Comparison of ENCODE assay signal across 8 mouse cellular contexts in the genomic region with DNA sequence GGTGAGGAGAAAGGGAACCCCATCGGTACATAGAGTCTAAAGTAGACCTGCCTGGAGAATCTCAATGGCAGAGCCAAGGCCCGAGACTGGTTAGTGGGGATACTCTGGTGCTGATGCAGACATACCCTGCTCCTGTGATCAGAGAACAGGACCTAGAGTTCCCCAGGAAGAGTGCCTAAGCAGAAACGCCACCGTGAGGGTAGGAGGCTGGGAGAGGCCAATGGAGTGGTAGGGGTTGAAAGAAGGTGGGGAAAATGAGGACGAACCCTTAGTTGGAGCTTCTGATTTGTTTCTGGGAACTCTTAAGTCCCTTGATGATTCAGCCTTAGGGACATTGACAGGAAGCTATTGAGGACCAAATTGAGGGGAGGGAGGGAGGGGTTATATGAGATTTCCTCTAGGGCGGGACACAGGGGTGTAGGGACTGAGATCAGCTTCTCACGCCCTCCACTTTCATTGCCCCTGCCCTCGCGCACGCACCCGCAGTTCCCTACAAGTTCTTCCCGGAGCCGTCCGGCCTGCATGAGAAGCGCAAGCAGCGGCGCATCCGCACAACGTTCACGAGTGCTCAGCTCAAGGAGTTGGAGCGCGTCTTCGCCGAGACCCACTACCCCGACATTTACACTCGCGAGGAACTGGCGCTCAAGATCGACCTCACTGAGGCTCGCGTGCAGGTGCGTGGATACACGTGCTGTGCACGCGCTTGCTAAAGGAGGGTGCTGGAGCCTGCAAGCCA. TPM values are rescaled to one million over a fixed set of nuclear protein-coding genes. Genes with fewer than 3 reads are reported as not detected.
DNase-seq lines count a peak whose midpoint lies in the region; ATAC-seq and TF ChIP-seq lines count a peak whose summit lies in the region.

No protein-coding gene starts in this region.

- no peak overlapping the region for H3K4me3 ChIP-seq in thymus, adult 2 months (ENCODE audit: control insufficient read depth, insufficient read depth, low read length)
- H3K4me3 ChIP-seq in limb, embryonic 15.5 days: peak overlapping the region; percentile 46
- peak overlapping the region; percentile 51 for H3K4me3 ChIP-seq in stomach, embryonic 16.5 days (replicated peaks; ENCODE audit: low read length)

- no peak for TF ChIP-seq POLR2A in thymus, adult 2 months (IDR thresholded peaks at IDR 0.05; ENCODE audit: control insufficient read depth, extremely low read depth, insufficient read depth, low read length, poor library complexity)

- H3K9ac ChIP-seq in limb, embryonic 15.5 days: no peak overlapping the region
- H3K9ac ChIP-seq in stomach, embryonic 16.5 days (ENCODE audit: low read length): peak overlapping the region; percentile 49; the same call in 1 of the 2 replicates

- TF ChIP-seq CTCF in thymus, adult 2 months (IDR thresholded peaks at IDR 0.05; ENCODE audit: borderline replicate concordance, control insufficient read depth, extremely low read depth, insufficient read depth, low read length, poor library complexity): no peak

- H3K9me3 ChIP-seq in limb, embryonic 15.5 days: no peaks in the 10 kb centered on the region
- no peaks in the 10 kb centered on the region for H3K9me3 ChIP-seq in stomach, embryonic 16.5 days (replicated peaks; ENCODE audit: control insufficient read depth, low read length)

- no peak overlapping the region for H3K27ac ChIP-seq in thymus, adult 2 months (ENCODE audit: control insufficient read depth, insufficient read depth, low read length)
- no peak overlapping the region for H3K27ac ChIP-seq in limb, embryonic 15.5 days
- H3K27ac ChIP-seq in stomach, embryonic 16.5 days (ENCODE audit: low read length): no peak overlapping the region

- intact Hi-C loops in left cerebral cortex, postnatal 14 days (cut with DNase I): no loop called here

- H3K4me2 ChIP-seq in limb, embryonic 15.5 days: peak overlapping the region; percentile 95
- H3K4me2 ChIP-seq in stomach, embryonic 16.5 days (ENCODE audit: low read depth, low read length): peak overlapping the region; percentile 98

- peaks cover 13% of the 10 kb centered on the region for H3K4me1 ChIP-seq in thymus, adult 2 months (replicated peaks; ENCODE audit: control insufficient read depth, insufficient read depth, low read length)
- H3K4me1 ChIP-seq in limb, embryonic 15.5 days: peaks cover 43% of the 10 kb centered on the region
- peaks cover 20% of the 10 kb centered on the region for H3K4me1 ChIP-seq in stomach, embryonic 16.5 days (ENCODE audit: control insufficient read depth, insufficient read depth, low read length)

- ATAC-seq in CD4-positive, CD25-positive, alpha-beta regulatory T cell, adult 4 months: no peak
- ATAC-seq in limb, embryonic 15.5 days (ENCODE audit: insufficient number of reproducible peaks, low FRiP score, low TSS enrichment, low read depth): no peak
- no peak for ATAC-seq in stomach, embryonic 16.5 days (ENCODE audit: insufficient read depth, low FRiP score)

- peak; percentile 51 for DNase-seq in CD4-positive, CD25-positive, alpha-beta regulatory T cell, adult 2 months (ENCODE audit: low read depth, low spot score)
- peak; percentile 12 for DNase-seq in thymus, postnatal 25 days
- no peak for DNase-seq in thymus, adult 2 months
- DNase-seq in left cerebral cortex, postnatal 14 days (ENCODE audit: low spot score in 2 of 2): no peak
- DNase-seq in ovary, postnatal 36 days (ENCODE audit: low spot score): no peak

- no peaks in the 10 kb centered on the region for H3K36me3 ChIP-seq in thymus, adult 2 months (ENCODE audit: control insufficient read depth, insufficient read depth, low read length)
- H3K36me3 ChIP-seq in limb, embryonic 15.5 days: peaks cover 24% of the 10 kb centered on the region
- H3K36me3 ChIP-seq in stomach, embryonic 16.5 days (ENCODE audit: control insufficient read depth, insufficient read depth, low read length): peaks cover 8% of the 10 kb centered on the region

- 4% methylated on average over 35 of the region's 35 CpGs for WGBS in thymus, adult 2 months
- WGBS in limb, embryonic 15.5 days: 3% methylated on average over 35 of the region's 35 CpGs
- 4% methylated on average over 35 of the region's 35 CpGs for WGBS in stomach, embryonic 16.5 days

- peaks cover 31% of the 10 kb centered on the region for H3K27me3 ChIP-seq in thymus, adult 2 months (ENCODE audit: control insufficient read depth, insufficient read depth, low read length)
- H3K27me3 ChIP-seq in limb, embryonic 15.5 days: peaks cover 76% of the 10 kb centered on the region
- H3K27me3 ChIP-seq in stomach, embryonic 16.5 days (ENCODE audit: control insufficient read depth, insufficient read depth, low read length): peaks cover 55% of the 10 kb centered on the region

RNA-seq across cellular contexts. Expression of a gene that starts 2.4 kb away (rescaled TPM):
- polyA plus RNA-seq in CD4-positive, CD25-positive, alpha-beta regulatory T cell, adult 4 months (2017; shearing (Covaris generic)): not detected
- polyA plus RNA-seq in thymus, adult 2 months (2012; rRNA removed): 0.14 TPM in 1 of 2 replicates, not detected in the other
- 0.14 and 0.23 TPM in 2 replicates for polyA plus RNA-seq in limb, embryonic 15.5 days (2015; fragmentation: Nextera tagmentation; extraction: Ambion mirVana)
- polyA plus RNA-seq in stomach, embryonic 16.5 days (2015; fragmentation: Nextera tagmentation; extraction: Ambion mirVana): 2.0 and 2.6 TPM in 2 replicates
- not detected for total RNA-seq in left cerebral cortex, postnatal 14 days (2021)

RNA-seq across cellular contexts. Expression of a gene that starts 17.6 kb away (rescaled TPM):
- 1 to 10 TPM; 1.2 to 2.8 TPM for polyA plus RNA-seq in CD4-positive, CD25-positive, alpha-beta regulatory T cell, adult 4 months (2017; shearing (Covaris generic))
- 30.4 and 30.6 TPM in 2 replicates for polyA plus RNA-seq in thymus, adult 2 months (2012; rRNA removed)
- polyA plus RNA-seq in limb, embryonic 15.5 days (2015; fragmentation: Nextera tagmentation; extraction: Ambion mirVana): 49.4 and 56.6 TPM in 2 replicates
- polyA plus RNA-seq in stomach, embryonic 16.5 days (2015; fragmentation: Nextera tagmentation; extraction: Ambion mirVana): 27.8 and 34.1 TPM in 2 replicates
- total RNA-seq in left cerebral cortex, postnatal 14 days (2021): 10 to 100 TPM; 23.0 to 27.3 TPM

RNA-seq across cellular contexts. Expression of a gene that starts 36.5 kb away (rescaled TPM):
- polyA plus RNA-seq in CD4-positive, CD25-positive, alpha-beta regulatory T cell, adult 4 months (2017; shearing (Covaris generic)): not detected
- polyA plus RNA-seq in thymus, adult 2 months (2012; rRNA removed): 6.4 and 9.3 TPM in 2 replicates
- polyA plus RNA-seq in limb, embryonic 15.5 days (2015; fragmentation: Nextera tagmentation; extraction: Ambion mirVana): 3.8 and 5.6 TPM in 2 replicates
- 1.8 and 2.0 TPM in 2 replicates for polyA plus RNA-seq in stomach, embryonic 16.5 days (2015; fragmentation: Nextera tagmentation; extraction: Ambion mirVana)
- under 1 TPM; 0.76 to 0.83 TPM for total RNA-seq in left cerebral cortex, postnatal 14 days (2021)

RNA-seq across cellular contexts. Expression of a gene that starts 43.1 kb away (rescaled TPM):
- 10 to 100 TPM; 43.2 to 66.9 TPM for polyA plus RNA-seq in CD4-positive, CD25-positive, alpha-beta regulatory T cell, adult 4 months (2017; shearing (Covaris generic))
- polyA plus RNA-seq in thymus, adult 2 months (2012; rRNA removed): 77.1 and 103 TPM in 2 replicates
- 54.5 and 56.5 TPM in 2 replicates for polyA plus RNA-seq in limb, embryonic 15.5 days (2015; fragmentation: Nextera tagmentation; extraction: Ambion mirVana)
- 55.9 and 57.7 TPM in 2 replicates for polyA plus RNA-seq in stomach, embryonic 16.5 days (2015; fragmentation: Nextera tagmentation; extraction: Ambion mirVana)
- 10 to 100 TPM; 29.5 to 32.7 TPM for total RNA-seq in left cerebral cortex, postnatal 14 days (2021)

RNA-seq across cellular contexts. Expression of a gene that starts 50.1 kb away (rescaled TPM):
- not detected for polyA plus RNA-seq in CD4-positive, CD25-positive, alpha-beta regulatory T cell, adult 4 months (2017; shearing (Covaris generic))
- polyA plus RNA-seq in thymus, adult 2 months (2012; rRNA removed): 0.70 and 0.86 TPM in 2 replicates
- 0.61 and 0.65 TPM in 2 replicates for polyA plus RNA-seq in limb, embryonic 15.5 days (2015; fragmentation: Nextera tagmentation; extraction: Ambion mirVana)
- polyA plus RNA-seq in stomach, embryonic 16.5 days (2015; fragmentation: Nextera tagmentation; extraction: Ambion mirVana): 9.2 and 14.3 TPM in 2 replicates
- total RNA-seq in left cerebral cortex, postnatal 14 days (2021): 1 to 10 TPM; 4.2 to 5.7 TPM

Comparison
In these comparisons a context has a peak if more than half of its experiments do, and no peak if none do; other contexts are left out.
1. DNase-seq: peak in CD4-positive, CD25-positive, alpha-beta regulatory T cell, adult 2 months (single experiment) and thymus, postnatal 25 days (single experiment); none in thymus, adult 2 months (single experiment), left cerebral cortex, postnatal 14 days (0 of 2) and ovary, postnatal 36 days (single experiment).